Mouse (Mus musculus) cerebellum, postnatal 4 days (tissue): Measurements from ENCODE around the gene Irx4.
A peak's percentile ranks its signal among the peaks of the same experiment; 100 is the strongest.

Experiments
- DNase-seq, 2 experiments: peaks; one replicate each; pipeline ENCODE4 v3.0.0; 2022; ENCODE audit warnings: low spot score in 2 of 2, mixed read lengths in 1 of 2

Irx4 gene

GRCm38 (mm10) chr13:73269891-73270290 lies 9.6 kb downstream of the Irx4 start:
- DNase-seq = no peak

GRCm38 (mm10) chr13:73270451-73271081 lies 10.3 kb downstream of the Irx4 start:
- no peak for DNase-seq

GRCm38 (mm10) chr13:73271336-73272242 lies 11.3 kb downstream of the Irx4 start:
- DNase-seq = no peak

- DNase-seq = no peak
Observed at GRCm38 (mm10) chr13:73272794-73273282, 12.6 kb downstream of the Irx4 start.

- no peak for DNase-seq
Observed at GRCm38 (mm10) chr13:73273536-73273935, 13.3 kb downstream of the Irx4 start.

GRCm38 (mm10) chr13:73277361-73277760 lies 17.1 kb downstream of the Irx4 start:
- DNase-seq = no peak

- DNase-seq = no peak
Observed at GRCm38 (mm10) chr13:73277797-73278196, 17.5 kb downstream of the Irx4 start.

- DNase-seq = no peak
Observed at GRCm38 (mm10) chr13:73279196-73279595, 18.9 kb downstream of the Irx4 start.

- DNase-seq = no peak
Observed at GRCm38 (mm10) chr13:73282407-73282806, 22.1 kb downstream of the Irx4 start.

- DNase-seq = no peak
Observed at GRCm38 (mm10) chr13:73283534-73283933, 23.3 kb downstream of the Irx4 start.

- DNase-seq = no peak
Observed at GRCm38 (mm10) chr13:73290206-73290605, 29.9 kb downstream of the Irx4 start.

GRCm38 (mm10) chr13:73291102-73291501 lies 30.8 kb downstream of the Irx4 start:
- no peak for DNase-seq

- DNase-seq = no peak
Observed at GRCm38 (mm10) chr13:73298717-73299116, 38.4 kb downstream of the Irx4 start.

GRCm38 (mm10) chr13:73299322-73299721 lies 39.0 kb downstream of the Irx4 start:
- DNase-seq = no peak

GRCm38 (mm10) chr13:73304729-73305128 lies 44.5 kb downstream of the Irx4 start:
- no peak for DNase-seq

GRCm38 (mm10) chr13:73305398-73306084 lies 45.3 kb downstream of the Irx4 start:
- DNase-seq = no peak

GRCm38 (mm10) chr13:73306085-73306410 lies 45.8 kb downstream of the Irx4 start:
- no peak for DNase-seq

GRCm38 (mm10) chr13:73306430-73306829 lies 46.2 kb downstream of the Irx4 start:
- no peak for DNase-seq

- peak in 1 of 2 experiments; percentile 61 for DNase-seq
Observed at GRCm38 (mm10) chr13:73310183-73310929, 50.1 kb downstream of the Irx4 start.
